16 mouse cellular contexts compared by ENCODE assay signal in the genomic region with DNA sequence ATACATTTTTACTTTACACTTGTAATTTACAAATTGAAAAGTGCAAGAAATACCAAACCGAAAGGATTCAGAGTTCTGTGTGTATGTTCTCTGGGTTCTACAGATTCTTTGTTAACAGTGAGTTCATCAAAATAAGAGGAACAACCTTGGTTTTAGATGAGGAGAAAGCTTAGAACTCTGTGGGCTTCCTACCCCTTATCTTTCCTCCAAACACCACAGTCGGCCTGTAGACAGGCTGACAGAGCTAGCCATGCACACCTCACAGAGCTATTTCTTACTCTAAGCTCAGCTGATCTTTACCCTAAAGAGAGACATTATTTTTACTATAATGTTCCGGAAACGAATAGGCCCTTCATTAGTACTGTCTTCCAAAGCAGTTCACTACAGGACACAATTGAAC.
"Had no signal": no experiment of that assay in that cellular context is flagged by ENCODE, and none has a peak within 500 bp of the region (broad histone marks: within the 10 kb centered on the region; RNA-seq: fewer than 3 reads in every experiment).

No protein-coding gene starts in this region.

- H3K9ac ChIP-seq: neural tube, embryonic 13.5 days; neural tube, embryonic 15.5 days; stomach, embryonic 15.5 days had no signal

- H3K27ac ChIP-seq: neural tube, embryonic 13.5 days; neural tube, embryonic 15.5 days; stomach, embryonic 15.5 days; stomach, postnatal 0 days had no signal

- H3K4me1 ChIP-seq: stomach, embryonic 15.5 days had no signal

- H3K36me3 ChIP-seq: neural tube, embryonic 13.5 days; neural tube, embryonic 15.5 days; stomach, embryonic 15.5 days had no signal

- H3K4me2 ChIP-seq: neural tube, embryonic 13.5 days; neural tube, embryonic 15.5 days; stomach, embryonic 15.5 days had no signal

- H3K27me3 ChIP-seq: neural tube, embryonic 13.5 days; neural tube, embryonic 15.5 days; stomach, embryonic 15.5 days had no signal

- H3K9me3 ChIP-seq: neural tube, embryonic 13.5 days; neural tube, embryonic 15.5 days; stomach, embryonic 15.5 days had no signal

- H3K4me3 ChIP-seq: neural tube, embryonic 13.5 days; neural tube, embryonic 15.5 days; stomach, embryonic 15.5 days had no signal

- DNase-seq: retina, postnatal 1 day; right cerebral cortex, adult 18-20 months; right cerebral cortex, postnatal 14 days; right cerebral cortex, postnatal 25 days; right cerebral cortex, postnatal 4 days; spleen, adult 18-20 months; thymus, adult 18-20 months; thymus, adult 2 months; thymus, postnatal 14 days; thymus, postnatal 25 days; thymus, postnatal 36 days; thymus, postnatal 4 days had no signal
